Comparison of ENCODE assay signal across 8 mouse cellular contexts in genomic region chr16:92519820-92520492, GRCm38 (mm10). TPM values are rescaled to one million over a fixed set of nuclear protein-coding genes. Genes with fewer than 3 reads are reported as not detected.
A peak's percentile ranks its signal among the peaks of the same experiment; 100 is the strongest.
DNase-seq lines count a peak whose midpoint lies in the region; ATAC-seq and TF ChIP-seq lines count a peak whose summit lies in the region.

No protein-coding gene starts in this region.

- TF ChIP-seq CTCF in spleen, adult 2 months (IDR thresholded peaks at IDR 0.05; ENCODE audit: extremely low read depth, insufficient read depth, insufficient read length, insufficient replicate concordance) = peak; percentile 23; the same call in 1 of the 2 replicates
- TF ChIP-seq CTCF in bone marrow macrophage, adult 2 months (IDR thresholded peaks at IDR 0.05; ENCODE audit: low read depth, low read length) = peak; percentile 66

- H3K4me2 ChIP-seq in heart, embryonic 12.5 days = no peak overlapping the region

- ATAC-seq in heart, embryonic 12.5 days (ENCODE audit: insufficient number of reproducible peaks, low FRiP score) = no peak

- H3K4me1 ChIP-seq in heart, embryonic 12.5 days (replicated peaks) = peaks cover 6% of the 10 kb centered on the region
- no peaks in the 10 kb centered on the region for H3K4me1 ChIP-seq in spleen, adult 2 months (ENCODE audit: control insufficient read depth, insufficient read depth, insufficient read length)
- H3K4me1 ChIP-seq in bone marrow macrophage, adult 2 months (ENCODE audit: control insufficient read depth, insufficient read depth, low read length) = peaks cover 13% of the 10 kb centered on the region

- no peak overlapping the region for H3K4me3 ChIP-seq in heart, embryonic 12.5 days
- no peak overlapping the region for H3K4me3 ChIP-seq in spleen, adult 2 months (ENCODE audit: extremely low read depth, insufficient read depth, insufficient read length)
- no peak overlapping the region for H3K4me3 ChIP-seq in bone marrow macrophage, adult 2 months (ENCODE audit: insufficient read depth, low read length)

- peaks cover 30% of the 10 kb centered on the region for H3K27me3 ChIP-seq in heart, embryonic 12.5 days (replicated peaks)
- no peaks in the 10 kb centered on the region for H3K27me3 ChIP-seq in spleen, adult 2 months (ENCODE audit: control insufficient read depth, insufficient read depth, low read length)

- no peaks in the 10 kb centered on the region for H3K9me3 ChIP-seq in heart, embryonic 12.5 days (replicated peaks)

- 48% methylated on average over 13 of the region's 13 CpGs for WGBS in heart, embryonic 12.5 days
- WGBS in spleen, adult 2 months = 33% methylated on average over 13 of the region's 13 CpGs

- no peaks in the 10 kb centered on the region for H3K36me3 ChIP-seq in heart, embryonic 12.5 days
- no peaks in the 10 kb centered on the region for H3K36me3 ChIP-seq in spleen, adult 2 months (ENCODE audit: control insufficient read depth, insufficient read depth, low read length)

- TF ChIP-seq POLR2A in spleen, adult 2 months (IDR thresholded peaks at IDR 0.05; ENCODE audit: low read depth, low read length) = no peak
- no peak for TF ChIP-seq POLR2A in bone marrow macrophage, adult 2 months (IDR thresholded peaks at IDR 0.05; ENCODE audit: borderline replicate concordance, low read depth, low read length)

- H3K27ac ChIP-seq in heart, embryonic 12.5 days (ENCODE audit: poor library complexity, severe bottlenecking) = no peak overlapping the region
- no peak overlapping the region for H3K27ac ChIP-seq in spleen, adult 2 months (ENCODE audit: insufficient read depth, low read length)
- H3K27ac ChIP-seq in bone marrow macrophage, adult 2 months (ENCODE audit: insufficient read depth, low read depth, low read length) = no peak overlapping the region

- H3K9ac ChIP-seq in heart, embryonic 12.5 days = no peak overlapping the region

- peak; percentile 9 to 44 for DNase-seq in heart, adult 18-20 months
- DNase-seq in spleen, adult 2 months (ENCODE audit: low read depth in 1 of 2, low spot score in 2 of 2) = peak in 1 of 2 experiments; percentile 13
- DNase-seq in spleen, adult 12 weeks (ENCODE audit: low spot score) = no peak
- DNase-seq in induced T-regulatory cell, adult 2 months (ENCODE audit: low read depth) = peak; percentile 54
- DNase-seq in lung, postnatal 25 days (ENCODE audit: low spot score) = peak; percentile 54
- no peak for DNase-seq in T-cell, adult 2 months (ENCODE audit: low spot score)

RNA-seq across cellular contexts. Expression of gene Clic6, which starts 34.4 kb away (rescaled TPM):
- 1 to 10 TPM in 1 of 2 experiments, under 1 TPM in 1; 0.37 to 1.1 TPM for total RNA-seq in heart, adult 18-20 months (2021)
- polyA plus RNA-seq in heart, embryonic 12.5 days (2016; fragmentation: Nextera tagmentation; extraction: Ambion mirVana) = 1.7 and 1.8 TPM in 2 replicates
- polyA plus RNA-seq in spleen, adult 2 months (2012; rRNA removed) = 0.02 TPM in 2 replicates
- polyA plus RNA-seq in bone marrow macrophage, adult 2 months (2012; ENCODE audit: insufficient read depth, insufficient read length, missing spikeins) = not detected in 2 replicates

RNA-seq across cellular contexts. Expression of gene Rcan1, which starts 49.3 kb away (rescaled TPM):
- total RNA-seq in heart, adult 18-20 months (2021) = 100 to 1,000 TPM in 1 of 2 experiments, 10 to 100 TPM in 1; 95.4 to 129 TPM
- 148 and 153 TPM in 2 replicates for polyA plus RNA-seq in heart, embryonic 12.5 days (2016; fragmentation: Nextera tagmentation; extraction: Ambion mirVana)
- polyA plus RNA-seq in spleen, adult 2 months (2012; rRNA removed) = 6.4 and 8.7 TPM in 2 replicates
- polyA plus RNA-seq in bone marrow macrophage, adult 2 months (2012; ENCODE audit: insufficient read depth, insufficient read length, missing spikeins) = 13.9 and 15.8 TPM in 2 replicates

Comparison
In these comparisons a context has a peak if more than half of its experiments do, and no peak if none do; other contexts are left out.
1. DNase-seq: peak in heart, adult 18-20 months (2 of 2), induced T-regulatory cell, adult 2 months (single experiment) and lung, postnatal 25 days (single experiment); none in spleen, adult 12 weeks (single experiment) and T-cell, adult 2 months (single experiment).